In genomic region chr3:136325783-136326182, GRCm38 (mm10) we compare ENCODE assay signal across 7 mouse cellular contexts. TPM values are rescaled to one million over a fixed set of nuclear protein-coding genes. Genes with fewer than 3 reads are reported as not detected.
DNase-seq lines count a peak whose midpoint lies in the region; ATAC-seq lines count a peak whose summit lies in the region.

TSS of gene Bank1 (minus strand) at chr3:136326066.

- no peaks in the 10 kb centered on the region for H3K4me1 ChIP-seq in lung, embryonic 16.5 days (replicated peaks; ENCODE audit: control insufficient read depth, insufficient read depth, low read length)
- no peaks in the 10 kb centered on the region for H3K4me1 ChIP-seq in intestine, embryonic 15.5 days (replicated peaks)

- ATAC-seq in lung, embryonic 16.5 days (ENCODE audit: low read depth) = peak; percentile 15; the same call in 1 of the 2 replicates
- ATAC-seq in intestine, embryonic 15.5 days = no peak

- intact Hi-C loops in heart, postnatal 14 days (cut with DNase I) = no loop called here

- H3K27me3 ChIP-seq in lung, embryonic 16.5 days (ENCODE audit: control insufficient read depth, insufficient read depth, low read depth, low read length) = no peaks in the 10 kb centered on the region
- no peaks in the 10 kb centered on the region for H3K27me3 ChIP-seq in intestine, embryonic 15.5 days (replicated peaks)

- no peak within 1 kb of the TSS for H3K4me2 ChIP-seq in lung, embryonic 16.5 days (ENCODE audit: low read depth, low read length)
- H3K4me2 ChIP-seq in intestine, embryonic 15.5 days (replicated peaks) = no peak within 1 kb of the TSS

- DNase-seq in 416B (ENCODE audit: low read depth) (peak; percentile 87), adipocyte (ENCODE audit: low spot score) (no peak)
- peak; percentile 84 to 88 for DNase-seq in B cell, adult 2 months
- peak; percentile 31 to 34 for DNase-seq in heart, postnatal 14 days
- peak; percentile 70 to 81 for DNase-seq in spleen, postnatal 4 days (ENCODE audit: low spot score in 2 of 2)

- 76% methylated on average over 5 of the region's 5 CpGs for WGBS in lung, embryonic 16.5 days
- WGBS in intestine, embryonic 15.5 days = 68% methylated on average over 5 of the region's 5 CpGs

- H3K9ac ChIP-seq in lung, embryonic 16.5 days (ENCODE audit: low read length) = no peak within 1 kb of the TSS
- H3K9ac ChIP-seq in intestine, embryonic 15.5 days = no peak within 1 kb of the TSS

- no peaks in the 10 kb centered on the region for H3K9me3 ChIP-seq in lung, embryonic 16.5 days (ENCODE audit: control insufficient read depth, low read length)
- H3K9me3 ChIP-seq in intestine, embryonic 15.5 days = no peaks in the 10 kb centered on the region

- no peaks in the 10 kb centered on the region for H3K36me3 ChIP-seq in lung, embryonic 16.5 days (ENCODE audit: control insufficient read depth, insufficient read depth, low read length)
- no peaks in the 10 kb centered on the region for H3K36me3 ChIP-seq in intestine, embryonic 15.5 days

- H3K27ac ChIP-seq in lung, embryonic 16.5 days (ENCODE audit: low read length) = no peak within 1 kb of the TSS
- no peak within 1 kb of the TSS for H3K27ac ChIP-seq in intestine, embryonic 15.5 days

- no peak within 1 kb of the TSS for H3K4me3 ChIP-seq in lung, embryonic 16.5 days (ENCODE audit: low read length)
- no peak within 1 kb of the TSS for H3K4me3 ChIP-seq in intestine, embryonic 15.5 days (replicated peaks)

RNA-seq across cellular contexts. Expression of gene Bank1, which starts in this region (rescaled TPM):
- 1 to 10 TPM in 1 of 2 experiments, under 1 TPM in 1; 0.93 to 1.3 TPM for total RNA-seq in heart, postnatal 14 days (2021)
- 0.44 and 0.45 TPM in 2 replicates for polyA plus RNA-seq in lung, embryonic 16.5 days (2015; fragmentation: Nextera tagmentation; extraction: Ambion mirVana)
- polyA plus RNA-seq in intestine, embryonic 15.5 days (2015; fragmentation: Nextera tagmentation; extraction: Ambion mirVana) = 1.9 and 2.1 TPM in 2 replicates

Comparison
In these comparisons a context has a peak if more than half of its experiments do, and no peak if none do; other contexts are left out.
1. Peak in ATAC-seq in lung, embryonic 16.5 days; RNA of the gene not detected or under 1 TPM.